Mouse (Mus musculus): ENCODE data around the gene Ube2i. TPM values are rescaled to one million over a fixed set of nuclear protein-coding genes. Genes with fewer than 3 reads are reported as not detected.

The Ube2i gene
- total RNA-seq, 2 experiments from 2014 or later: 276 to 387 TPM

GRCm38 (mm10) chr17:25220746-25221145 is 53.7 kb downstream of the Ube2i start:
- ATAC-seq (replicated peaks; ENCODE audit: poor library complexity, severe bottlenecking): no peak

GRCm38 (mm10) chr17:25219492-25220295 is 54.7 kb downstream of the Ube2i start:
- ATAC-seq (replicated peaks; ENCODE audit: poor library complexity, severe bottlenecking): no peak

DNA sequence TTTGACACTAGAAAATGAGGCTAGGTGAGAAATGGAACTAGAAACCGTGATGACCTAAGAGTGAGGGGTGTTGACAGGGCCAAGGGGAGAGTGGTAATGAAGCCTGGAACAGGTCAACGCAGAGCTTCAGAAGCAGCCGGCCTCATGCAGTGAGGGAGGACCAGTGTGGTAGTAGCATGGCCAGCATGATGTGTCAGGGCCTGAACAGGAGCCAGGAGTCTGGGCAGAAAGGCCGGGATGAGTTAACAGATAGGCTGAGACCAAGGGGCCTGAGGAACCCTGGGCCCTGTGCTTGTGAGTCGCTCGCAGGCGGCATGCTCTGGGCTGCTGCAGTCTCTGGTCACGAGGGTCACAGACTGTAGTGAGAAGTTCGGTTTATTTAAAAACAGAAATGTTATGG is 55.5 kb downstream of the Ube2i start:
- no peak for ATAC-seq (replicated peaks; ENCODE audit: poor library complexity, severe bottlenecking)

DNA sequence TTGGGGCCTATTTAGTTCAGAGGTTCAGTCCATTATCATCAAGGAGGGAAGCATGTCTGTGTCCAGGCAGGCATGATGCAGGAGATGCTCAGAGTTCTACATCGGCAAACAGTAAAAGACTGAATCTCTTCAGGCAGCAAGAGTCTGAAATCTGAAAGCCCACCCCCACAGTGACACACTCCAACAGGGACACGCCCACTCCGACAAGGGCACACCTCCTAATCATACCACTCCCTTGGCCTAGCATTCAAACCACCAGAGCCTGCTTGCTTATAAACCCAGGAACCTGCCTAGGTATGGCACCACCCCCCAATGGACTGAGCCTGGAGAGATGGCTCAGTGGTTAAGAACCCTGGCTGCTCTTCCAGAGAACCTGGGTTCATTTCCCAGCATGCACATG is 59.0 kb downstream of the Ube2i start:
- ATAC-seq (replicated peaks; ENCODE audit: poor library complexity, severe bottlenecking): no peak

Other genes starting within 250 kb of the Ube2i start
- gene Tmem204, start 191.0 kb downstream of the Ube2i start, total RNA-seq (2014; fragmentation: Nextera tagmentation): not detected in 2 replicates
- not detected in 2 replicates for gene Tmem204, start 191.0 kb downstream of the Ube2i start, total RNA-seq (2017)
- 49.8 and 55.9 TPM in 2 replicates for gene Telo2, start 158.7 kb downstream of the Ube2i start, total RNA-seq (2014; fragmentation: Nextera tagmentation)
- gene Telo2, start 158.7 kb downstream of the Ube2i start, total RNA-seq (2017): 21.8 and 37.3 TPM in 2 replicates
- not detected in 2 replicates for gene Ptx4, start 153.9 kb downstream of the Ube2i start, total RNA-seq (2014; fragmentation: Nextera tagmentation)
- not detected in 2 replicates for gene Ptx4, start 153.9 kb downstream of the Ube2i start, total RNA-seq (2017)
- gene Clcn7, start 141.2 kb downstream of the Ube2i start, total RNA-seq (2014; fragmentation: Nextera tagmentation): 12.1 and 18.9 TPM in 2 replicates
- gene Clcn7, start 141.2 kb downstream of the Ube2i start, total RNA-seq (2017): 11.3 and 12.6 TPM in 2 replicates
- 0.49 TPM in 1 of 2 replicates, not detected in the other for gene Ccdc154, start 112.2 kb downstream of the Ube2i start, total RNA-seq (2014; fragmentation: Nextera tagmentation)
- gene Ccdc154, start 112.2 kb downstream of the Ube2i start, total RNA-seq (2017): 0.21 TPM in 1 of 2 replicates, not detected in the other
- gene Gm38655, start 99.2 kb downstream of the Ube2i start, total RNA-seq (2014; fragmentation: Nextera tagmentation): not detected in 2 replicates
- not detected in 2 replicates for gene Gm38655, start 99.2 kb downstream of the Ube2i start, total RNA-seq (2017)
- 13.1 and 17.0 TPM in 2 replicates for gene BC003965, start 90.1 kb downstream of the Ube2i start, total RNA-seq (2014; fragmentation: Nextera tagmentation)
- 10.0 and 10.2 TPM in 2 replicates for gene BC003965, start 90.1 kb downstream of the Ube2i start, total RNA-seq (2017)
- gene Unkl, start 86.2 kb downstream of the Ube2i start, total RNA-seq (2014; fragmentation: Nextera tagmentation): 6.8 and 17.2 TPM in 2 replicates
- gene Unkl, start 86.2 kb downstream of the Ube2i start, total RNA-seq (2017): 5.6 and 9.9 TPM in 2 replicates
- 10.9 and 19.2 TPM in 2 replicates for gene Gnptg, start 34.5 kb downstream of the Ube2i start, total RNA-seq (2014; fragmentation: Nextera tagmentation)
- 23.7 and 27.8 TPM in 2 replicates for gene Gnptg, start 34.5 kb downstream of the Ube2i start, total RNA-seq (2017)
- 10.9 and 17.1 TPM in 2 replicates for gene Tsr3, start 34.5 kb downstream of the Ube2i start, total RNA-seq (2014; fragmentation: Nextera tagmentation)
- gene Tsr3, start 34.5 kb downstream of the Ube2i start, total RNA-seq (2017): 23.6 and 27.8 TPM in 2 replicates
- gene Baiap3, start 18.3 kb downstream of the Ube2i start, total RNA-seq (2014; fragmentation: Nextera tagmentation): 7.6 and 9.1 TPM in 2 replicates
- 3.8 and 11.9 TPM in 2 replicates for gene Baiap3, start 18.3 kb downstream of the Ube2i start, total RNA-seq (2017)
- 2.4 and 94.9 TPM in 2 replicates for gene Prss34, start 23.8 kb upstream of the Ube2i start, total RNA-seq (2014; fragmentation: Nextera tagmentation)
- 21.6 and 23.7 TPM in 2 replicates for gene Prss34, start 23.8 kb upstream of the Ube2i start, total RNA-seq (2017)
- gene Prss28, start 34.0 kb upstream of the Ube2i start, total RNA-seq (2014; fragmentation: Nextera tagmentation): not detected in 2 replicates
- gene Prss28, start 34.0 kb upstream of the Ube2i start, total RNA-seq (2017): not detected in 2 replicates
- gene Prss29, start 44.0 kb upstream of the Ube2i start, total RNA-seq (2014; fragmentation: Nextera tagmentation): not detected in 2 replicates
- gene Prss29, start 44.0 kb upstream of the Ube2i start, total RNA-seq (2017): not detected in 2 replicates
- gene Tpsab1, start 70.9 kb upstream of the Ube2i start, total RNA-seq (2014; fragmentation: Nextera tagmentation): not detected in 2 replicates
- gene Tpsab1, start 70.9 kb upstream of the Ube2i start, total RNA-seq (2017): not detected in 2 replicates
- not detected in 2 replicates for gene Tpsb2, start 91.7 kb upstream of the Ube2i start, total RNA-seq (2014; fragmentation: Nextera tagmentation)
- not detected in 2 replicates for gene Tpsb2, start 91.7 kb upstream of the Ube2i start, total RNA-seq (2017)
- gene Tpsg1, start 94.7 kb upstream of the Ube2i start, total RNA-seq (2014; fragmentation: Nextera tagmentation): not detected in 2 replicates
- gene Tpsg1, start 94.7 kb upstream of the Ube2i start, total RNA-seq (2017): not detected in 2 replicates
- gene Cacna1h, start 159.2 kb upstream of the Ube2i start, total RNA-seq (2014; fragmentation: Nextera tagmentation): not detected in 2 replicates
- not detected in 2 replicates for gene Cacna1h, start 159.2 kb upstream of the Ube2i start, total RNA-seq (2017)
- gene Tekt4, start 180.0 kb upstream of the Ube2i start, total RNA-seq (2014; fragmentation: Nextera tagmentation): not detected in 2 replicates
- gene Tekt4, start 180.0 kb upstream of the Ube2i start, total RNA-seq (2017): not detected in 2 replicates
- not detected in 2 replicates for gene Sstr5, start 222.7 kb upstream of the Ube2i start, total RNA-seq (2014; fragmentation: Nextera tagmentation)
- not detected in 2 replicates for gene Sstr5, start 222.7 kb upstream of the Ube2i start, total RNA-seq (2017)